Mouse (Mus musculus): ENCODE measurements around the gene Plxnd1.

DNA sequence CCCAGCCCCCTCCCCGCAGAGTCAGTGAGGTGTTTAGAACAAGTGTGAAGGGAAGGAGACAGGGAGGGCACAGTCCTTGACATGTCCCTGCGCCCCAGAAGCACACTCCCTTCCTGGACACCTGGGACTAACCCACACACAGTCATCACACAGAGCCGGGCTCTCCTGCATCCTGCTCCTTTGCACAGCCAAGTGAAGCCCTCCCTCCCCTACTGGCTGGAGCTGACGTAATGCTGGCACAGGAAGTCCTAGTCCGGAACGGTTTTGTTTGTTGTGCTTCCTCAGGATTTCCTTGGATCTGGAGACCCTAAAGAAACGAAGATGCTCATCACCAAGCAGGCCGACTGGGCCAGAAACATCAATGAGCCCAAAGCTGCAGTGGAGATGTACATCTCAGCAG, 84.9 kb downstream of the Plxnd1 start:
- TF ChIP-seq CTCF (IDR thresholded peaks at IDR 0.05; ENCODE audit: extremely low read depth, insufficient read depth, insufficient read length, insufficient replicate concordance) (no peak), POLR2A (IDR thresholded peaks at IDR 0.05; ENCODE audit: low read depth, low read length) (no peak)
